Mouse (Mus musculus) cerebellum, adult 11 months (tissue): Measurements from ENCODE around the gene Gbp9.
"Not testable (repeated sequence)": the region's sequence is repeated elsewhere in the genome, so short reads cannot be mapped to it uniquely, and the experiment has no call there.

ENCODE experiments used
- DNase-seq: peaks from one replicate; pipeline ENCODE4 v3.0.0; 2022

Gene Gbp9

DNA sequence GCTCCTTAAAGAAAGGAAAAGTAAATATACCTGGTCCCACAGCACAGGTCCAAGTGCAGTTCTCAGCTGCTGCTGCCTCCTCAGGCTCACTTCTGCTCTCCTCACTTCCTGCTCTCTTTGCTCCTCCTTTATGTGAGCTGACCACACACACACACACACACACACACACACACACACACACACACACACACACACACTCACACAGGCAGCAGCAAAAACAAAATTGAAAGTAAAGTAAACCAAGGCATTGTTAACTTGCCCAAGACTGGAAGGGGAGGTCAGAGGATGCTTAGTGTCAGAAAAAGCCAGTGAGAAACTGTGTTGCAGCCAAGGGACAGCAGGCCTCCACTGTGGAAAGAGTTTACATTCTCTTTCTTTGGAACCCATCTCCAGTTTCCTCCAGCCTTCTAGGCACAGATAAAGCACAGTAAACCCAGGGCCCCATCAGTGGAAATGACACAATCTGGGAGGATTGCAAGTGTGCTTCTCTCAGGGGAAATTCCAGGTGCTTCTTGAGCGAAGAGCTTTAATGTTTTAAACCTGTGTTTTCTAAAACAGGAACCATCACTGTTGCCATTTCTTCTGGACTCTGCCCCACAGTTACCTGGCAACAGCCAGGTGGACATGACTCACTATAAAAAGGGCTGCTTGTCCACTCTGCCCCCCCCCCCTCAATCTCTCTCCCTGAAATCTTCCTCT is 85.7 kb downstream of the Gbp9 start:
- DNase-seq: not testable (repeated sequence)

DNA sequence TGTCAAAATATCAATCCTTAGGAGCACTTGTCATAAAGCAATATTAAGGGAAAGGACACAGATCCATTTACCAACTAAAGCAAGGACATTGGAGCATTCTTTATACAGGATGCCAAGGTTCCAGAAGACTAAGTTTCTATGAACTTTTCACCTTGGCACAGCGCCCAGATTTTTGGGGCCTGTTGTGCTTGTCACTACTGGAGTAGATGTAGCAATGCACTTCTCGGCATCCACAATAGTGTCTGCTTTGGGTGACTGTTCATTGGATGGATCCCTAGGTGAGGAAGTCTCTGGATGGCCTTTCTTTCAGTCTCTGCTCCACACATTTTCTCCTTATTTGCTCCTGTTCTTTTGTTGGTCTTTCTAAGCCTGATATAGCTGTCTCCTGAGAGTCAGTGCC is 107.0 kb downstream of the Gbp9 start:
- DNase-seq: no peak
